Mouse (Mus musculus) embryonic fibroblast, embryonic 13.5 days (primary cell): ENCODE results near the gene Cyp1b1.

ENCODE experiments used
- CTCF ChIP-seq: IDR thresholded peaks from 2 replicates; pipeline ENCODE4 v1.5.1; 2011; ENCODE audit warnings: mild to moderate bottlenecking, control low read depth, low read length, moderate library complexity, borderline replicate concordance; ENCODE audit not compliant: insufficient read depth
- POLR2A ChIP-seq: IDR thresholded peaks from 2 replicates; pipeline ENCODE4 v1.6.1; 2011; ENCODE audit warnings: low read depth, mild to moderate bottlenecking, control low read depth, low read length, moderate library complexity

- TF ChIP-seq POLR2A (no peak), CTCF (no peak)
These were observed 32.1 kb upstream of the Cyp1b1 start for GRCm38 (mm10) chr17:79746954-79747353.
